25 mouse cellular contexts compared by ENCODE assay signal in the genomic region with DNA sequence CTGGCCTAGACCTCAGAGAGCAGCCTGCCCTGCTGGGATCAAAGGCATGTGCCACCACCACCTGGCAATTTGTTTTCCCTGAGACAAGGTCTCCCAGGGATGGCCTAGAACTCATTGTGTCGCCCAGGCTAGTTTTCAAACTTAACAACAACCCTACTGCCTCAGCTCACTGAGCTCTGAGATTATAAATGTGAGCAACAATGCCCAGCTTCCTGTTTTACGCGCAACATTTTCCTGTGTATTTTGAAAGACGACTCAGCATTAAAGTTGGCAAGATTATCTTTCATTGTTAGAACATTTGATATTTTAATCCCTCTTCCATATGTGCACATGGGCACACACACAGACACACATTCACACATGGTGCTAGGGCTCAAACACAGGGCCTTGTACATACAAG. TPM values are rescaled to one million over a fixed set of nuclear protein-coding genes. Genes with fewer than 3 reads are reported as not detected.
DNase-seq lines count a peak whose midpoint lies in the region; ATAC-seq and TF ChIP-seq lines count a peak whose summit lies in the region.
"Had no signal": no experiment of that assay in that cellular context is flagged by ENCODE, and none has a peak within 500 bp of the region (broad histone marks: within the 10 kb centered on the region; RNA-seq: fewer than 3 reads in every experiment).

No protein-coding gene starts in this region.

- no peaks in the 10 kb centered on the region for H3K36me3 ChIP-seq in spleen, adult 2 months (ENCODE audit: control insufficient read depth, insufficient read depth, low read length)
- H3K36me3 ChIP-seq in splenic B cell, adult 2 months (ENCODE audit: control insufficient read depth, insufficient read depth, low read length, poor library complexity, severe bottlenecking), result no peaks in the 10 kb centered on the region
- H3K36me3 ChIP-seq: embryonic facial prominence, embryonic 12.5 days; G1E; liver, embryonic 13.5 days; neural tube, embryonic 15.5 days; stomach, embryonic 15.5 days had no signal

- TF ChIP-seq POLR2A in spleen, adult 2 months (IDR thresholded peaks at IDR 0.05; ENCODE audit: low read depth, low read length), result no peak; the same call in 1 of the 2 replicates

- WGBS in spleen, adult 2 months, result 14% methylated on average over 4 of the region's 4 CpGs

- no peak for TF ChIP-seq CTCF in spleen, adult 2 months (IDR thresholded peaks at IDR 0.05; ENCODE audit: extremely low read depth, insufficient read depth, insufficient read length, insufficient replicate concordance)

- no peak for ATAC-seq in CD4-positive, CD25-positive, alpha-beta regulatory T cell, adult 4 months

- H3K4me3 ChIP-seq in spleen, adult 2 months (ENCODE audit: extremely low read depth, insufficient read depth, insufficient read length), result peak overlapping the region; percentile 19; the same call in 1 of the 2 replicates
- H3K4me3 ChIP-seq in brown adipose tissue, adult 24 weeks (ENCODE audit: insufficient read depth, low read depth, low read length), result no peak overlapping the region

- no peaks in the 10 kb centered on the region for H3K27me3 ChIP-seq in spleen, adult 2 months (ENCODE audit: control insufficient read depth, insufficient read depth, low read length)
- no peaks in the 10 kb centered on the region for H3K27me3 ChIP-seq in splenic B cell, adult 2 months (ENCODE audit: control insufficient read depth, insufficient read depth, low read length, poor library complexity, severe bottlenecking)
- H3K27me3 ChIP-seq: CH12.LX; embryonic facial prominence, embryonic 12.5 days; liver, embryonic 13.5 days; stomach, embryonic 15.5 days had no signal

- DNase-seq in CD4-positive, CD25-positive, alpha-beta regulatory T cell, adult 2 months (ENCODE audit: low read depth, low spot score), result peak; percentile 41
- DNase-seq in spleen, adult 2 months (ENCODE audit: low read depth in 1 of 2, low spot score in 2 of 2), result peak in 1 of 2 experiments; percentile 25
- DNase-seq in spleen, postnatal 10 days (ENCODE audit: low spot score in 2 of 2), result no peak
- DNase-seq in splenic B cell, adult 2 months (ENCODE audit: low read depth, low spot score), result peak; percentile 29
- DNase-seq in urinary bladder, adult 18-20 months (ENCODE audit: low spot score in 2 of 2), result no peak
- no peak for DNase-seq in adrenal gland, adult (ENCODE audit: inconsistent age in 2 of 2, low spot score in 1 of 2)
- DNase-seq: adrenal gland, postnatal 14 days; cerebellum, adult 11 months; cerebellum, postnatal 14 days; gastrocnemius, postnatal 36 days; heart, postnatal 4 days; kidney, adult 9 months; kidney, postnatal 14 days; liver, embryonic 13.5 days; lung, embryonic 14.5 days; lung, postnatal 4 days; thymus, postnatal 36 days had no signal

- peaks cover 5% of the 10 kb centered on the region; the same call in 1 of the 2 replicates for H3K4me1 ChIP-seq in spleen, adult 2 months (ENCODE audit: control insufficient read depth, insufficient read depth, insufficient read length)
- H3K4me1 ChIP-seq in brown adipose tissue, adult 24 weeks (ENCODE audit: control insufficient read depth, insufficient read depth, insufficient read length, low read length), result no peaks in the 10 kb centered on the region

- peak overlapping the region; percentile 71 for H3K27ac ChIP-seq in spleen, adult 2 months (ENCODE audit: insufficient read depth, low read length)
- peak overlapping the region; percentile 57; the same call in 1 of the 2 replicates for H3K27ac ChIP-seq in brown adipose tissue, adult 24 weeks (replicated peaks; ENCODE audit: low read depth, low read length)
- H3K27ac ChIP-seq: embryonic facial prominence, embryonic 12.5 days; hindbrain, embryonic 14.5 days; liver, embryonic 13.5 days; neural tube, embryonic 15.5 days; stomach, embryonic 15.5 days had no signal

RNA-seq across cellular contexts. Expression of a gene that starts 9.7 kb away (rescaled TPM):
- 10 to 100 TPM; 51.7 to 77.9 TPM for polyA plus RNA-seq in CD4-positive, CD25-positive, alpha-beta regulatory T cell, adult 4 months (2017; shearing (Covaris generic))
- 63.8 and 70.8 TPM in 2 replicates for polyA plus RNA-seq in spleen, adult 2 months (2012; rRNA removed)
- polyA plus RNA-seq in brown adipose tissue, adult 24 weeks (2012; ENCODE audit: insufficient read depth, insufficient read length, missing spikeins), result 15.1 and 20.4 TPM in 2 replicates

Comparison
In these comparisons a context has a peak if more than half of its experiments do, and no peak if none do; other contexts are left out.
1. DNase-seq: peak in CD4-positive, CD25-positive, alpha-beta regulatory T cell, adult 2 months (single experiment) and splenic B cell, adult 2 months (single experiment); none in spleen, postnatal 10 days (0 of 2), urinary bladder, adult 18-20 months (0 of 2) and adrenal gland, adult (0 of 2).